ENCODE assay signal across 8 mouse cellular contexts in the genomic region with DNA sequence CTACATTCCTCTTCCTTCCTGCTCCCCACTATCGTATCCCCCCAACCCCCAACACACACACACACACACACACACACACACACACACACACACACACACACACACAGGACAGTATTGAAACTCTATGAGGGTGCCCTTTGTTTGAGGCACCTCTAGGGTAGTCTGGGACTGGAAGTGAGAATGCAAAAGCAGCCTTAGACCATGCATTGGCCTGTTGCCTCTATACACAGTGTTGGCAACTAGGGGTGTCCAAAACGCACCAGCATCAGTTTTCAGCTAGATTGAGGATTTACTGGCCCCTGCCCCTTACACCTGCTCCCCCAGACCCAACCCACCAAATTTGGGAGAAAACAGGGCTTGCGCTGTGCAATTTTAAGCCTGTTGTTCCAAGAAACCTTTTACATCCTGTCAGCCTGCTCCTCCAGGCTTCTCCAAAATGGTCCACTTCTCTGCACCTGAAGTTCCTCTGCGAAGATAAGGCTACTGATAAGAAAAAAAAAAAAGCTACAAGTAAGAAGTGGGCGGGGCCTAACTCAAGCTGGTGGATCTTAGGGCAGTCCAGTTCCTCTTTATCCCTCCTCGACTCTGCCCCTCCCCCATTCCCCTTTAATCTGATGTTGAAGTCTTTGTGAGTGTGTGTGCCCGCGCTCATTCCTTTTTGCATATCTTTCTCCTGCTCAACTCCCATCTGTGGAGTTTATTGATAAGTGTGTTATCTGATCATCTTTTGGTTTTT. TPM values are rescaled to one million over a fixed set of nuclear protein-coding genes. Genes with fewer than 3 reads are reported as not detected.
DNase-seq lines count a peak whose midpoint lies in the region; ATAC-seq lines count a peak whose summit lies in the region.

No protein-coding gene starts in this region.

- peaks cover 11% of the 10 kb centered on the region for H3K27me3 ChIP-seq in heart, embryonic 13.5 days (replicated peaks)
- H3K27me3 ChIP-seq in limb, embryonic 12.5 days, result peaks cover 58% of the 10 kb centered on the region
- no peaks in the 10 kb centered on the region for H3K27me3 ChIP-seq in midbrain, embryonic 14.5 days (ENCODE audit: control insufficient read depth, insufficient read depth, low read length)

- peak overlapping the region; percentile 62 for H3K4me3 ChIP-seq in heart, embryonic 13.5 days
- H3K4me3 ChIP-seq in limb, embryonic 12.5 days (replicated peaks), result peak overlapping the region; percentile 46
- H3K4me3 ChIP-seq in midbrain, embryonic 14.5 days (replicated peaks; ENCODE audit: low read depth, low read length), result peak overlapping the region; percentile 50

- DNase-seq in left cerebral cortex, adult 11 months (ENCODE audit: low spot score), result peak; percentile 6
- DNase-seq in left cerebral cortex, adult 8-10 months (ENCODE audit: low spot score in 2 of 2), result no peak
- DNase-seq in cerebellum, postnatal 14 days, result peak; percentile 25 to 49
- DNase-seq in midbrain, embryonic 14.5 days, result peak; percentile 71
- no peak for DNase-seq in urinary bladder, postnatal 36 days (ENCODE audit: low spot score in 2 of 2)
- no peak for DNase-seq in adrenal gland, adult 2 months

- H3K27ac ChIP-seq in heart, embryonic 13.5 days (replicated peaks), result peak overlapping the region; percentile 58; the same call in 1 of the 2 replicates
- H3K27ac ChIP-seq in limb, embryonic 12.5 days, result no peak overlapping the region
- peak overlapping the region; percentile 81 for H3K27ac ChIP-seq in midbrain, embryonic 14.5 days (replicated peaks; ENCODE audit: low read depth, low read length)

- peaks cover 10% of the 10 kb centered on the region; the same call in 1 of the 2 replicates for H3K4me1 ChIP-seq in heart, embryonic 13.5 days
- no peaks in the 10 kb centered on the region for H3K4me1 ChIP-seq in limb, embryonic 12.5 days (replicated peaks)
- H3K4me1 ChIP-seq in midbrain, embryonic 14.5 days (ENCODE audit: control insufficient read depth, insufficient read depth, low read length), result 0 out of 2 replicates have a peak, but pooled peaks cover 3% of the 10 kb centered on the region

- no peaks in the 10 kb centered on the region for H3K36me3 ChIP-seq in heart, embryonic 13.5 days
- H3K36me3 ChIP-seq in limb, embryonic 12.5 days, result no peaks in the 10 kb centered on the region
- no peaks in the 10 kb centered on the region for H3K36me3 ChIP-seq in midbrain, embryonic 14.5 days (ENCODE audit: control insufficient read depth, insufficient read depth, low read length)

- peak overlapping the region; percentile 81; the same call in 1 of the 2 replicates for H3K9ac ChIP-seq in heart, embryonic 13.5 days
- H3K9ac ChIP-seq in limb, embryonic 12.5 days (replicated peaks), result no peak overlapping the region
- no peak overlapping the region; the same call in 1 of the 2 replicates for H3K9ac ChIP-seq in midbrain, embryonic 14.5 days (replicated peaks; ENCODE audit: low read length)

- WGBS in heart, embryonic 13.5 days, result 26% methylated on average over 8 of the region's 8 CpGs
- 34% methylated on average over 7 of the region's 8 CpGs for WGBS in limb, embryonic 12.5 days
- 23% methylated on average over 8 of the region's 8 CpGs for WGBS in midbrain, embryonic 14.5 days

- no peak for ATAC-seq in heart, embryonic 13.5 days (ENCODE audit: extremely low read depth, insufficient number of reproducible peaks, low FRiP score, low TSS enrichment)
- no peak for ATAC-seq in limb, embryonic 12.5 days (ENCODE audit: insufficient number of reproducible peaks, insufficient read depth, low FRiP score, low TSS enrichment, low read depth)
- ATAC-seq in midbrain, embryonic 14.5 days (ENCODE audit: low FRiP score, low TSS enrichment), result peak; percentile 46

- H3K4me2 ChIP-seq in heart, embryonic 13.5 days, result peak overlapping the region; percentile 76
- H3K4me2 ChIP-seq in limb, embryonic 12.5 days, result peak overlapping the region; percentile 69
- H3K4me2 ChIP-seq in midbrain, embryonic 14.5 days (ENCODE audit: low read length), result peak overlapping the region; percentile 69

- H3K9me3 ChIP-seq in heart, embryonic 13.5 days, result no peaks in the 10 kb centered on the region
- H3K9me3 ChIP-seq in limb, embryonic 12.5 days, result no peaks in the 10 kb centered on the region
- H3K9me3 ChIP-seq in midbrain, embryonic 14.5 days (ENCODE audit: control insufficient read depth, low read length), result no peaks in the 10 kb centered on the region

RNA-seq across cellular contexts. Expression of gene Mamld1, which starts 2.6 kb away (rescaled TPM):
- total RNA-seq in left cerebral cortex, adult 8-10 months (2022), result 10 to 100 TPM; 25.7 to 28.1 (median 27.0) TPM
- 2.9 and 3.1 TPM in 2 replicates for polyA plus RNA-seq in heart, embryonic 13.5 days (2015; fragmentation: Nextera tagmentation; extraction: Ambion mirVana)
- 0.87 and 1.2 TPM in 2 replicates for polyA plus RNA-seq in limb, embryonic 12.5 days (2016; fragmentation: Nextera tagmentation; extraction: Ambion mirVana)
- 6.7 and 8.6 TPM in 2 replicates for polyA plus RNA-seq in midbrain, embryonic 14.5 days (2014; fragmentation: Nextera tagmentation; extraction: Ambion mirVana)
- total RNA-seq in adrenal gland, adult 2 months (2021), result 10 to 100 TPM; 12.9 to 25.5 TPM
- 10.3 and 12.0 TPM in 2 replicates for polyA plus RNA-seq in adrenal gland, adult 2 months (2012; rRNA removed)

Comparison
In these comparisons a context has a peak if more than half of its experiments do, and no peak if none do; other contexts are left out.
1. DNase-seq: peak in left cerebral cortex, adult 11 months (single experiment), cerebellum, postnatal 14 days (2 of 2) and midbrain, embryonic 14.5 days (single experiment); none in left cerebral cortex, adult 8-10 months (0 of 2), urinary bladder, postnatal 36 days (0 of 2) and adrenal gland, adult 2 months (single experiment).
2. Peak in every context shown above with its lines, with median percentiles within 50 percentile points of each other: H3K4me2 ChIP-seq and H3K4me3 ChIP-seq.